Comparison of ENCODE assay signal across 12 mouse cellular contexts in genomic region chr9:58859080-58859635, GRCm38 (mm10). TPM values are rescaled to one million over a fixed set of nuclear protein-coding genes. Genes with fewer than 3 reads are reported as not detected.
DNase-seq lines count a peak whose midpoint lies in the region; ATAC-seq and TF ChIP-seq lines count a peak whose summit lies in the region.
"Had no signal": no experiment of that assay in that cellular context is flagged by ENCODE, and none has a peak within 500 bp of the region (broad histone marks: within the 10 kb centered on the region; RNA-seq: fewer than 3 reads in every experiment).

No protein-coding gene starts in this region.

- no peaks in the 10 kb centered on the region for H3K4me1 ChIP-seq in heart, postnatal 0 days (ENCODE audit: control insufficient read depth, insufficient read depth)
- peaks cover 5% of the 10 kb centered on the region for H3K4me1 ChIP-seq in embryonic facial prominence, embryonic 14.5 days (ENCODE audit: control insufficient read depth, insufficient read depth, low read length)
- H3K4me1 ChIP-seq in limb, embryonic 10.5 days, result peaks cover 48% of the 10 kb centered on the region

- DNase-seq in heart, postnatal 0 days (ENCODE audit: low spot score), result no peak
- no peak for DNase-seq in heart, adult 9 months (ENCODE audit: low spot score in 2 of 2)
- peak; percentile 52 for DNase-seq in ES-CJ7 (ENCODE audit: low read depth, low spot score)
- DNase-seq in embryonic facial prominence, embryonic 14.5 days (ENCODE audit: low spot score), result no peak
- peak; percentile 57 for DNase-seq in limb, embryonic 10.5 days (ENCODE audit: low spot score)
- no peak for DNase-seq in right cerebral cortex, postnatal 10 days (ENCODE audit: low spot score in 2 of 2)
- DNase-seq in gastrocnemius, adult 18-20 months (ENCODE audit: low spot score), result no peak
- no peak for DNase-seq in ovary, postnatal 14 days (ENCODE audit: low spot score)
- DNase-seq: gastrocnemius, postnatal 25 days; layer of hippocampus, postnatal 36 days had no signal

- peak overlapping the region; percentile 18; the same call in 1 of the 2 replicates for H3K4me2 ChIP-seq in heart, postnatal 0 days (ENCODE audit: low read depth, low read length)
- H3K4me2 ChIP-seq in embryonic facial prominence, embryonic 14.5 days (ENCODE audit: low read depth, low read length), result peak overlapping the region; percentile 45

- no peak overlapping the region for H3K4me3 ChIP-seq in heart, postnatal 0 days (ENCODE audit: low read depth, low read length)
- peak overlapping the region; percentile 4; the same call in 1 of the 2 replicates for H3K4me3 ChIP-seq in embryonic facial prominence, embryonic 14.5 days (ENCODE audit: low read depth, low read length)
- H3K4me3 ChIP-seq in limb, embryonic 10.5 days, result peak overlapping the region; percentile 49
- H3K4me3 ChIP-seq: myocyte had no signal

- no peaks in the 10 kb centered on the region for H3K36me3 ChIP-seq in heart, postnatal 0 days (replicated peaks; ENCODE audit: control insufficient read depth, insufficient read depth, low read length)
- no peaks in the 10 kb centered on the region for H3K36me3 ChIP-seq in embryonic facial prominence, embryonic 14.5 days (ENCODE audit: control insufficient read depth, insufficient read depth, low read length)
- 0 out of 2 replicates have a peak, but pooled peaks cover 2% of the 10 kb centered on the region for H3K36me3 ChIP-seq in limb, embryonic 10.5 days

- no peak overlapping the region for H3K27ac ChIP-seq in heart, postnatal 0 days (ENCODE audit: low read depth)
- H3K27ac ChIP-seq in embryonic facial prominence, embryonic 14.5 days (replicated peaks; ENCODE audit: low read depth, low read length), result no peak overlapping the region
- H3K27ac ChIP-seq in limb, embryonic 10.5 days, result peak overlapping the region; percentile 66

- H3K9ac ChIP-seq in heart, postnatal 0 days (replicated peaks; ENCODE audit: low read depth, low read length), result no peak overlapping the region
- H3K9ac ChIP-seq in embryonic facial prominence, embryonic 14.5 days (ENCODE audit: low read depth, low read length), result no peak overlapping the region

- 56% methylated on average over 30 of the region's 30 CpGs for WGBS in heart, postnatal 0 days
- WGBS in embryonic facial prominence, embryonic 14.5 days, result 17% methylated on average over 18 of the region's 30 CpGs
- 15% methylated on average over 30 of the region's 30 CpGs for WGBS in limb, embryonic 10.5 days

- no peak for TF ChIP-seq CTCF in heart, postnatal 0 days (IDR thresholded peaks at IDR 0.05; ENCODE audit: low read depth)

- ATAC-seq in heart, postnatal 0 days (ENCODE audit: insufficient read depth, low read depth), result no peak
- no peak for ATAC-seq in embryonic facial prominence, embryonic 14.5 days (ENCODE audit: low read depth)

- TF ChIP-seq EP300 in heart, postnatal 0 days (IDR thresholded peaks at IDR 0.05; ENCODE audit: low read depth), result no peak

- H3K9me3 ChIP-seq in heart, postnatal 0 days (replicated peaks; ENCODE audit: control insufficient read depth, low read length), result no peaks in the 10 kb centered on the region
- H3K9me3 ChIP-seq in embryonic facial prominence, embryonic 14.5 days (ENCODE audit: control insufficient read depth, low read length), result no peaks in the 10 kb centered on the region
- no peaks in the 10 kb centered on the region for H3K9me3 ChIP-seq in limb, embryonic 10.5 days (replicated peaks)

- 0 out of 2 replicates have a peak, but pooled peaks cover 8% of the 10 kb centered on the region for H3K27me3 ChIP-seq in heart, postnatal 0 days (ENCODE audit: control insufficient read depth, insufficient read depth, low read length)
- no peaks in the 10 kb centered on the region for H3K27me3 ChIP-seq in embryonic facial prominence, embryonic 14.5 days (replicated peaks; ENCODE audit: control insufficient read depth, insufficient read depth, low read length)
- peaks cover 28% of the 10 kb centered on the region for H3K27me3 ChIP-seq in limb, embryonic 10.5 days (ENCODE audit: low read depth, poor library complexity, severe bottlenecking)

RNA-seq across cellular contexts. Expression of gene Hcn4, which starts 35.9 kb away (rescaled TPM):
- 7.4 and 10.9 TPM in 2 replicates for total RNA-seq in heart, postnatal 0 days (2014; rRNA removed; ENCODE audit: low replicate concordance)
- polyA plus RNA-seq in heart, postnatal 0 days (2015; fragmentation: Nextera tagmentation; extraction: Ambion mirVana), result 0.61 and 0.99 TPM in 2 replicates
- polyA plus RNA-seq in embryonic facial prominence, embryonic 14.5 days (2014; fragmentation: Nextera tagmentation; extraction: Ambion mirVana), result 0.26 and 0.42 TPM in 2 replicates
- 0.19 and 0.33 TPM in 2 replicates for polyA plus RNA-seq in limb, embryonic 10.5 days (2016; fragmentation: Nextera tagmentation; extraction: Ambion mirVana)
- total RNA-seq in gastrocnemius, adult 18-20 months (2021), result 10 to 100 TPM in 1 of 2 experiments, 1 to 10 TPM in 1; 4.0 to 11.2 TPM
- total RNA-seq: MEL had no signal

Comparison
In these comparisons a context has a peak if more than half of its experiments do, and no peak if none do; other contexts are left out.
1. DNase-seq: peak in ES-CJ7 (single experiment) and limb, embryonic 10.5 days (single experiment); none in heart, postnatal 0 days (single experiment), heart, adult 9 months (0 of 2), embryonic facial prominence, embryonic 14.5 days (single experiment), right cerebral cortex, postnatal 10 days (0 of 2), gastrocnemius, adult 18-20 months (single experiment) and ovary, postnatal 14 days (single experiment).